Mouse (Mus musculus): ENCODE results near the gene Pard3b.

- no peak for TF ChIP-seq POLR2A (IDR thresholded peaks at IDR 0.05; ENCODE audit: insufficient read depth, low read depth, low read length)
- no peak for TF ChIP-seq CTCF (IDR thresholded peaks at IDR 0.05; ENCODE audit: insufficient read depth, low read depth, low read length)
These were observed 432.5 kb downstream of the Pard3b start for GRCm38 (mm10) chr1:62071139-62071538.
